Mouse (Mus musculus) common myeloid progenitor, adult 5-6 weeks (primary cell): ENCODE results near the gene Pitx2. TPM values are rescaled to one million over a fixed set of nuclear protein-coding genes. Genes with fewer than 3 reads are reported as not detected.
A peak's percentile ranks its signal among the peaks of the same experiment; 100 is the strongest.

Experiments
- ATAC-seq: replicated peaks from 2 replicates; pipeline ENCODE4 v1.8.0; 2016; ENCODE audit warnings: low read depth, mild to moderate bottlenecking, moderate TSS enrichment, inconsistent platforms; ENCODE audit not compliant: poor library complexity, severe bottlenecking
- total RNA-seq: library from RNA; stranded (forward); fragments of 200-1000, 187-1606 nt; gene quantifications from 2 replicates; pipeline ENCODE4 v1.2.3, GENCODE M21; 2017

The Pitx2 gene
- total RNA-seq, 1 experiment from 2014 or later = 0.41 TPM

DNA sequence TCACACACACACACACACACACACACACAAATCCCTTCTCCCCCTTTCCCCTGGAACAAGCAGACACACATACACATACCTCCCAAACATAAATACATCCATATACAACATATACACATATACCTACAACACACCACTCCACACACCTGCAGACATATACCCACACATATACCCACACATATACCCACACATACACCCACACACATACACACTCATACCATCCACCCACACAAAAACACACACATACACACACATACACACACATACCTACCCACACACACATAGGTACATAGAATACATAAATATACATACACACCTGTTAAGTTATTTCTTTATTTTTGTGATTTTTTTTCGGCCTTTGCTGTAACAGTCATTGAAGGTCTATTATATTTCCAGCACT lies 38.3 kb downstream of the Pitx2 start:
- ATAC-seq = no peak

DNA sequence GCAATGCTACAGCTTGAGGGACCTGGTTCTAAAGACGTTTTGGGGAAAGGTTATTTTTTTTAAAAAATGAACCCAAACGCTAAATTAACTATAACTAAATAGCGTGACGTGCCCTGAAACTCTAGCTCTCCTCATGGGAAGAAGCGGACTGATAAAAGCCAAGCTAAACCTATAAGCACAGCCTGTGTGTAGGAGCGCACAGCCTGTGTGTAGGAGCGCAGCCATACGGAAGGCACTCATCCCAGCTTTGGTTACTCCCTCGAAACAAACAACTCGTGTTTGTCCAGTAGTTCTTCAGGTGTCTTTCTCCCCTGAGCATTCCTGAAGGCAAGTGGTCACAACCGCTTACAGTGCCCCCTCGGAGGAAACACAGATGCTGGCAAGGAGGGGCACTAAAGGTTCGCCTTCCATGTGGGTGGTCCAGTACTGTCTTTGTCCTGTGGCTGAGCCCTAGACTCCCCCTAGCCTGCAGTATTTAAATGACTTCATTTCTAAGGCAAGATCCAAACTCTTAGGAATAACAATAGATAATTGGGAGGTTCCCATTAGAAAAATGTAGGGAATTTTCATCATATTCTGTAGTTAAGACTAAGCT lies 39.1 kb downstream of the Pitx2 start:
- no peak for ATAC-seq

DNA sequence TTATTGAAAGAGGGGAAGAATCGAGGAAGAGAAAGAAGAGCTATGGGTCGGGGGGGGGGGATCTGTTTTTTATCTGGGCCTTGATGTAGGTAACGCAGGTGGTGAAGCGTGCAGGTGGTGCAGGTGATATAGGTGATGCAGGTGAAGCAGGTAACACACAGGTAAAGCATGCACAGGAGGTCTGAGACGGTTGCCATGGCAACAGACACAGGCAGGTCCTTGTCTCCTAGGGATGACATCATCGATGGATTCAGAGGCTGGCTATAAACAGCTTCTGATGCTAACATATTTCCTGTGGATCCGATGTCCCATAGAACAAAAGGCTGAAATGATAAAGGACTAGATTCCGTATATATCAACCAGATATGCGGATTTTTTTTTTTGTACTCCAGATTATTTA lies 51.3 kb downstream of the Pitx2 start:
- ATAC-seq = no peak

DNA sequence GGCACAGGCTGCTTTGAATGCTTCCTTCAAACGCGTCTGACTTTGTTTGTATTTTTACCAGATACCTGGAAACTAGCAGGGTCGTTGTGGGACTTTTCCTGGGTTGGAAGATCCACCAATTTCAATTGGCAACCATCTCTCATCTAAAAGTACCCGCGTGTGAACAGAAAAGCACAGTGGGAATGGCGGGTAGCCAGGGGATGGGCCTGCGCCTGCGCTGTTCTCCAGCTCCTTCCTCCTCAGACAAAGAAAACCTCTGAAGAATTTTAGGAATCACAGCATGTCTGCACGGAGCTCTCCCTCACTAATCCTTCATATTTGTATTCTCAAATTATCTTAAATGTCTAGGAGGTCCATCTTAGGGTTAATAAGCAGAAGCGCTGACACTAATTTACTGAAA lies 54.6 kb downstream of the Pitx2 start:
- no peak for ATAC-seq

DNA sequence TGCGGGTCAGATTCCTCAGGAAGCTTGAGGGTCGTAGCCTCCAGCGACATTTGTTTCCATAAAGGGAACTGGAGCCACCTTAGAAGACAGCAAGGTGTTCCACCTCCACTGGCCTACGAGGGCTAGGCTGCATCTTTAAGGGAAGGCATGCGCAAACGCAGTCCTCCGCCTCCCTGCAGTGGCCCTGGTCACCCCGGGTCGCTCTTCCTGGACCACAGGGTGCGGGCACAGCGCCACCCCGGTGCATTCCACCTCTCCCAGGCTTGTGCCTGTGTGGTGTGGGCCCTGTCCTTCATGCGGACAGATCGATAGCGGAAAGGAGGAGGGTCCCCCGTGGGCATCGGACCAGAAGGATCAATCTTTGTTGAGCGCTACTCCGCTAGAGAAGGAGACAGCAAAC lies 56.6 kb downstream of the Pitx2 start:
- 0 out of 2 replicates have a peak, but pooled peaks have one; percentile 22 for ATAC-seq

DNA sequence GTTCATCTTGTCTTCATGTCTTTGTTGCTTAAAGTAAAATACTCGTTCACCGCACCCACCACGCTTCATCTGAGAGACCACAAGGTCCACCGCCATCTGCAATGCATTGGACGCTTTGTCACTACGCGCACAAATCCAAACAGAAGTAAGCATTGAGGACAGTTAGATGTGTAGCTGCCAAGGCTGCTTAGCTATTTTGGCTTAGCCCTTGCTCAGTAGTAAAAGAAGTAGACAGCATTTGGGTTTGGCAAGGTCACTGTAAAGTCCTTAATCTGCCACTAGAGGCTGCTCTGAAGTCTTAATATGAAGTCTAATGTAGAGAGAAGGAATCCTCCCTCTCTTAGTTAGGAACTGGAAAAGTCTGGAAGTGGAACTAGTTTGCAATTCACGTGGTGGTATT lies 57.1 kb downstream of the Pitx2 start:
- ATAC-seq = peak; percentile 71

DNA sequence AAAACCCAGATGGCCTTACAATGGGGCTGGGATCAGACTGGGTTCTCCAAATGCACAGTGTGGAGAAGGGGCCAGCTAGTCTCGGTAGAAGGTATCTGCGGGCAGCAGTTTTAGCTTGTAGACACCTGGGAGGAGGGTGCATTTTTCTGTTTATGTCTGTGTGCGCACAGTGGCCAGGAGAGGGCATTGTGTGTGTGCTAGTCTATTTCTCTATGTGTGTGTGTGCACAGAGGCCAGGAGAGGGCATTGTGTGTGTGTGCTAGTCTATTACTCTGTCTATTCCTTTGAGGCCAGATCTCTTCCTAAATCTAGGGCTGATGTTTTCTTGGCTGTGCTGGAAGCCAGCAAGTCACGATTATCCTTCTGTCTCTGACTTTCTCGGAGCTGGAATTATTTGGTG lies 58.8 kb downstream of the Pitx2 start:
- ATAC-seq = peak; percentile 58; the same call in 1 of the 2 replicates

Other genes with a start within 250 kb of the Pitx2 start
- gene Enpep, start 132.8 kb downstream of the Pitx2 start, total RNA-seq = not detected in 2 replicates